Mouse (Mus musculus) left cerebral cortex, adult 18-20 months (tissue): Measurements from ENCODE around the gene Taf10. TPM values are rescaled to one million over a fixed set of nuclear protein-coding genes. Genes with fewer than 3 reads are reported as not detected.
"Not testable (repeated sequence)": the region's sequence is repeated elsewhere in the genome, so short reads cannot be mapped to it uniquely, and the experiment has no call there.

Experiments used
- DNase-seq, 2 experiments: peaks; one replicate each; pipeline ENCODE4 v3.0.0; 2021 to 2022; ENCODE audit warnings: low spot score in 2 of 2, mixed read lengths in 1 of 2
- total RNA-seq, 2 experiments: library from RNA; stranded (reverse); gene quantifications; 2 replicates each; pipeline ENCODE4 v1.2.3; 2021

Taf10 gene
- total RNA-seq, 2 experiments from 2014 or later = 107 to 110 TPM

DNA sequence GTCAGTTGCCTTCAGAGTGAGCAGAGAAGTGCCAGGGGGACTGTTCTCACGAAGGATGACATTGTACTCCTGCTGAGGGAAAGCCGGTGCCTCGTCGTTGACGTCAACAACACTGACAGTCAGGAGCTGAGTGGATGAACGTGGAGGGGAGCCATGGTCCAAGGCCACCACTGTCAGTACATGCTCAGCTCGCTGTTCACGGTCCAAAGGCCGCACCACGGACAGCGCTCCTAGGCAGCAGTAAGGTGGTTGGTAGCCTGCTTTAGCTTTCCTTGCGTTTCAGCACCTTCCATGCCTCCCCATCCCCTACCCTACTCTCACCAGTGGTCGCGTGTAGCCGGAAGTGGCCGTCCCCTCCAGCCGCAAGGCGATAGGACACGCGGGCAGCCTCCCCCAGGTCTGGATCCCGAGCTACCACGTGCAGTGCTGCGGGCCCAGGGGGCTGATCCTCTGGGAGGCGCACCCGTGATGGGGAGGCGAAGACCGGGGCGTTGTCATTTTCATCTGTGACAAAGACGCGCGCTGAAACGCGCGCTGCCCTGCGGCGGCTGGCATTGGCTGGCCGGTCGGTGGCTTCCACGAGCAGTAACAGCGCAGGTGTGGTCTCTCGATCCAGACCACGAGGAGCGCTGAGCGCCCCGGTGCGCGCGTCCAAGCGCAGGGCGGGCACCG is 17.8 kb upstream of the Taf10 start:
- no peak for DNase-seq

DNA sequence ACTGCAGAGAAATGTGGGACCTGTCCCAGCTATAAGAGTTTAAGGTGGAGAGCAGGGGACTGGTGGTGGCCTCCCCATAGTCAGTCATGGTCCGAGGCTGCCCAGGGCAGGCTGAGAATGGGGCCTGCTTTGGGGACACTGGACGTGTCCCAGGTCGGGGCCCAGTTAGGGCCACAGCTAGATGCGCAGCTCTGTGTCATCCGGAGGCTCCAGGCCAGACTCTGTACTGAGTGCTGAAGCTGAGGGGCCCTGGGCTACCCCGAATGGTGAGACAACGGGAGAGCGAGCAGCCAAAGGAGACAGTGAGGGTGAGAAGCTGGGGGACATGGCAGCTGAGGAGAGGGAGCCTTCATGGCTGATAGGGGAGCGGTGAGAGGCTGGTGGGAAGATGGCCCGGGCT is 9.1 kb upstream of the Taf10 start:
- no peak for DNase-seq

DNA sequence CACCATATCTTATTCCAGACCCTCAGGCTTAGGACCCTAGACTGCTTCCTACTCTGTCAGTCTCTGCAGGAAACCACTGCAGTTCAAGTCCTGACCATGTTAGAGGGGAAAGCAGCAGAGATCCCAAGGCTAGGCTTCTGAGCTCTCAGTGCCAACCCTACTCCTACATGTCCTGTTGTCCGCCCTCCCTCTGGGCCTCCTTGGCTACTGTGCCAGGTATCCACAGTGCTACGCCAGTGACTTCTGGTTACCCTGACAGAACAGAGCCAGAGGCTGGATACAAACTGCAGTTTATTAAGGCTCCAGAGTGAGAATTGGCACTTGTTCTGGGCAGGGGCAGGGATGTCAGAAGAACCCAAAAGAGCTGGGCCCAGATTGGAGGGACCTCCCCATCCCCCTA is 8.6 kb upstream of the Taf10 start:
- no peak for DNase-seq

DNA sequence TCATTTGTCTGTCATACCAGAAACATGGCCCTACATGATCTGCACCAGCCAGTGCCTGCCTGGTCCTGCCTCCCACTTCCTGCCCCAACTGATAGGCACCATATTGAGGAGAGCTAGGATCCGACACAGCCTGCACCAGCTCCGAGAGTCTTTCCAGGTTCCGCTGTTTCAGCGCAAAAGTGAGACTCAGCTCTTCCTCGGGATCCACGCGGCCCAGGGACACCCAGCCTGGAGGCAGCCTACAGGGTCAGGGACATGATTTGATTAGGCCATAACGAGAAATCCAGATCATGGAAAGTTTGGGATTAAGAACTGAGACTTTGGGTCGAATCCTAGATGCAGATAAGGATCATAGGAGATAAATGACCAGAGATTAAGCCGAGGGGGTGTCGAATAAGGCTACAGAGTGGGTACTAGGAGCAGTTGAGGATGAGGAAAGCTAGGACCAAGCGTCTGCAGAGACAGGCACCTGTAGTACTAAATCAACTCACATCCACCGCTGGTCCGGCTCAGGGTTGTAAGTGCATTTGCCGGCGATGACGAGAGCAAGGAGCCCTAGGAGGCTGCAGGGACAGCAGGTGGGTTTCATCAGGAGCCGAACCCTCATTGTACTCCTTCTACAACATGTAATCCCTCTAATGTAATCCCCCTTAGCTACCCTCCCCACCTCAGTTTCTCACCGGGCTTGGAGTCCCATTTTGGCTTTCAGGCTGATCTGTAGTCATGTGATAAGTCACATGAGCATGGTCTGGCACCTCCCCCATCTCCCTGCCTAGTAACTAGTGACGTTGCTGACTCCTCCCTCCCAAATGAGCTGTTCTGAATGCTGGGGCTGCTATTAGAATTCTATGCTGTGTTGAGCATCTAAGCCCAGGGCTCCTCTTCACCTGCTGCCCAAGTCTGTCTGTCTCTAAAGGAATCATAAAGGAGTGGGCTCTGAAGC is 7.6 kb upstream of the Taf10 start, which contains the start of gene Tpp1:
TSS of gene Tpp1 (minus strand) at position 745 of the 943 bp plus-strand sequence.
- peak; percentile 93 for DNase-seq

DNA sequence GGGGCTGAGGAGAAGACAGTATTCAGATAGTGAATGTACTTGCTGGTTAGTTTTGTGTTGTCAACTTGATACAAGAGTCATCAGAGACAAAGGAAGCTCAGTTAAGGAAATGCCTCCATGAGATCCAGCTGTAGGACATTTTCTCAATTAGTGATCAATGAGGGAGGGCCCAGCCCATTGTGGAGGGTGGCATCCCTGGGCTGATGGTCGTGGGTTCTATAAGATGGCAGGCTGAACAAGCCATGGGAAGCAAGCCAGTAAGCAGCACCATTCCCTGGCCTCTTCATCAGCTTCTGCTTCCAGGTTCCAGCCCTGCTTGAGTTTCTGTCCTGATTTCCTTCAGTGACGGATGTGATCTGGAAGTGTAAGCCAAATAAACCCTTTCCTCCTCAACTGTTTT is 3.6 kb upstream of the Taf10 start:
- no peak for DNase-seq

DNA sequence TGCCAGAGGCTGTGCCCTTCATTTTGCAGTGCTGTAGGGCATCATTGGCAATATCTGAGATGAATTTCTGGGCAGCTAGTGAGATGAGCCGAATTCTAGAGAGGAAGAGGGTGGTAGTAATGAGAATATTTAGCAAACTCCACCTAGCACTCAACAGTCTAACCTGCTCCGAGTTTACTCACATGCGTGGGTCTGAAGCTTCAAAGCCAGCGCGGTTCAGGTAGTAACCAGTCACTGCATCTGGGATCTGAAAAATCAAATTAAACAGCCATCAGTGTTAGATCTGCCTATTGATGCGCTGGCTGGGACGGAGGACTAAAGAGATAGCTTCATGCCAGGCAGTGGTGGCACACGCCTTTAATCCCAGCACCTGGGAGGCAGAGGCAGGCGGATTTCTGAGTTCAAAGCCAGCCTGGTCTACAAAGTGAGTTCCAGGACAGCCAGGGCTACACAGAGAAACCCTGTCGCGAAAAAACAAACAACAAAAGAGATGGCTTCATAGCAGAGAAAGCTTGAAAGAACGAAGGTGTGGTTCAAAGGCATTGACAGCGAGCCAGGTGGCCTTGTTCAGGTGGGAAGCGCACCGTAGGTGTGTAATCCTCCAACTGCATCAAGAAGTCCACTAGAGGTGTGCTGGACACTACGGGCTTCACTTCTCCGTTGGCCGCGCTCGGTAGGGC is 775 bp downstream of the Taf10 start:
- not testable (repeated sequence) for DNase-seq

DNA sequence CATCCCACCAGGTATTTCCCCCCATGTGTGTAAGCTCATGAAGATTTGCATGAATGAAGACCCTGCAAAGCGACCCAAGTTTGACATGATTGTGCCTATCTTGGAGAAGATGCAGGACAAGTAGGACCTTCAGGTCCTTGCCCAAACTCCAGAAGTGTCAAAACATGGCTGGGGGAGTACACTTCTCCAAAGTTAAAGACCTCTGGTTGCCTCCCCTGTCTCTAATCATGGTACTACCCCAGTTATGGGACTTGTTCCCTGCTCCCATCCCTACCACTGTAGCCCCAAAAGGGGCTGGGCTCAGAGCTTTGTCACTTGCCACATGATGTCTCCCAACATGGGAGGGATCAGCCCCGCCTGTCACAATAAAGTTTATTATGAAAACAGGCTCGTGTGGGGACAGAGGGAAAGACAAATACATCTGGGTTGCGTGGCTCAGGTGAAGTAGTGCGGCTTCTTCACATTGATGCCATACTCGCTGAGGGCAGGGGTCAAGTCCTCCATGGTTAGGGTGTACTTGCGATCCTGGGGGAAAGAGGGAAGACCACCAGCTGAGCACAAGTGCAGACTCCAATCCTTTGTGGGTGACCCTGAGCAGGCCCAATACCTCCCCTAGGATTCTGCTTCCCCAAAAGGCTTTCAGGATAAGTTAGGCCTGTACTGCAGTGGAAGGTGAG is 1.5 kb downstream of the Taf10 start:
- not testable (repeated sequence) for DNase-seq

DNA sequence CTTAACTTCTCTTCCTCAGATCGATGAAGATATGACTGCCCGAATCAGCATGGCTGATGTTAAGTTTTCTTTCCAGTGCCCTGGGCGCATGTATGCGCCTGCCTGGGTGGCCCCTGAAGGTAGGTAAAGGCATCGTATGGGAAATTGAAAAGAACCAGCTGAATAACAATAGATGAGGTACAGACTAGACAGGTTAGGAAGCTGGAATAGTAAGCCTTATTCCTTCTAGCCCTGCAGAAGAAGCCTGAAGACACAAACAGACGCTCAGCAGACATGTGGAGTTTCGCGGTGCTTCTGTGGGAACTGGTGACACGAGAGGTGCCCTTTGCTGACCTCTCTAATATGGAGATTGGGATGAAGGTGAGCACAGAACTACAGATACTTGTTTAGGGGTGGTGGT is 2.2 kb downstream of the Taf10 start:
- no peak for DNase-seq

DNA sequence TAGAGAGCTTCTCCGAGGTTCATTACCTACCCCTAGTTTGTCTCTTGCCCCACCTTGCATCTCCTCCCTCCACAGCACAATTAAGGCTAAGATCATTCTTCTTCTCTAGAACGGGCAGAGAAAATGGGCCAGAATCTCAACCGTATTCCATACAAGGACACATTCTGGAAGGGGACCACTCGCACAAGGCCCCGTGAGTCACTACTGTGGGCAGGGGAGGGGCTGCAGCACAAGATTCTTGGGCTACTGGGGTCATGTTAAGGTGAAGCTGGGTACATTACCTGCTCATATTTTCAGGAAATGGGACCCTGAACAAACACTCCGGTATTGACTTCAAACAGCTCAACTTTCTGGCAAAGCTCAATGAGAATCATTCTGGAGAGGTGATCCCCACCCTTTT is 3.3 kb downstream of the Taf10 start:
- no peak for DNase-seq

DNA sequence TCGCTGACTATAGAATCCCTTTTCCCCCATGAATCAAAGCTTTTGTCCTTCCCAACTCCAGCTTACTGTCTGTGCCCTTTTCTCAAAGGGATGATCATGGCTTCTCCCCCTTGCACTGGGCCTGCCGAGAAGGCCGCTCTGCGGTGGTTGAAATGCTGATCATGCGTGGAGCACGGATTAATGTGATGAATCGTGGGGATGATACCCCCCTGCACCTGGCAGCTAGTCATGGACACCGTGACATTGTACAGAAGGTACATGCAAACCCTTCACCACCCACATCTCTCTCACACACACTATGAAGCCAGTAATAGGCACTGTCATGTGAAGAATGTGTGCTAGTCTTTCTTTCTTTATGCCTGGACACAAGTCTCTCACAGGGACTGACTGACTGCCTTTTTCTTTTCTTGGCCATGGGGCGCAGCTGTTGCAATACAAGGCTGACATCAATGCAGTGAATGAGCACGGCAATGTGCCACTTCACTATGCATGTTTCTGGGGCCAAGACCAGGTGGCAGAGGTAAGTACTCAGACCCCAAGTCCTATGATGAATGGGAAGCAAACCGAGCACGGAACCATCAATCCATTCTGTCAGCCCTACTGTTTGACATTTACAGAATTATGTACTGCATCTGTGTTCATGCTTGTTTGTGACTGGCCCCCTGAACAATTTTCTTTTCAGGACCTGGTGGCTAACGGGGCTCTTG is 3.9 kb downstream of the Taf10 start:
- no peak for DNase-seq

DNA sequence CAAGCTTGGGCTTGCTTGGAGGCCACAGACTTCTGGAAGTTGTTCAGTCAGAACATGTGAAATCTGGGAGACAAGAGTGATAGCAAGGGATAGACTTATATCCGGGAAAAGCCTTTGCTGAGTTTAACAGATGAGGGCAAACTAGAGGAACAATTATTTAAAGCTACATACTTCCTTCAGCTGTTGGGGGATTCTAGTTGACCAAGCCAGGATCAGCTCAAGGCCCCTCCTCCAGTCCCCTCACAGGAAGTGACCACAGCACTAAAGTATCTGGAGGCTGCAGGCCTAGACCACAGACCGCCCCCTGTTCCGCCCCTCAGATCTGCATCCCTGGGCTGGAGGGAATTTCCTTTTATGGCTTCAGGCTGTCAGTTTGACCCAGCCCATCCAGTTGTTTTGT is 5.2 kb downstream of the Taf10 start:
- no peak for DNase-seq

DNA sequence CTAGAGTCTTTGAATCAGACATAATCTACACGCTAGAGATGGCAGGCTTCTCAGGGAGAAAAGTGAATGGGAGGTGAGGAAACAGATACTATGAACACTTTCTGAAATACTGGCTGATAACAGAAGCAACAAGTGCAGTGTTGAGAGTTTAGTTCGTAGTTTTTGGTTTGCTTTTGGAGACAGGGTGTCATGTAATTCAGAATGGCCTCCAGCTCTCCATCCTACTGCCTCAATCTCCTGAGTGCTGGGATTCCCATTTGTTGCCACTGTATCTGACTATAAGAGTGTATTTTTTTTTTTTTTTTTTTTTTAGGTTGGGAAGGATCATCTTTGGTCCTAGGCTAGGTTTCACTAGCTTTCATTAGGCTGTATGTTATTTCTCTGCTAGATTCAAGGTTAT is 5.9 kb downstream of the Taf10 start:
- DNase-seq = no peak

DNA sequence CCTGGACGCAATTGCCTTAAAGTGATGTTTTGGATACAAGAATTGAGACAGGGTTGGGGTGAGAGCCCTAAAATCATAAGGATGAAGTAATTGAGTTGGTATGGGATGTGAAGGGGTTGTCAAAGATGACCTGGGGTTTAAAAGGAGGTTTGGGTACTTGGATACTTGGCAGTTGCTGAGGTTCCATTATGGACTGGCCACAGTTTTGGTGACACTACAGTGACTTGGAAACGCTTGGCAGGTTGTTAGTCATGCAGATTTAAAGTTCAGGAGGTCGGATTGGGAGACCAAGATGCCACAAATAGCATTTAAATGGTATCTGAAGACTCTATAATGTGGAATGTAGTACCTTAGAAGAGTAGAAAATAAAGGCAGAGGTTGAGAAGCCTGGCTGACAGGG is 6.5 kb downstream of the Taf10 start:
- no peak for DNase-seq

DNA sequence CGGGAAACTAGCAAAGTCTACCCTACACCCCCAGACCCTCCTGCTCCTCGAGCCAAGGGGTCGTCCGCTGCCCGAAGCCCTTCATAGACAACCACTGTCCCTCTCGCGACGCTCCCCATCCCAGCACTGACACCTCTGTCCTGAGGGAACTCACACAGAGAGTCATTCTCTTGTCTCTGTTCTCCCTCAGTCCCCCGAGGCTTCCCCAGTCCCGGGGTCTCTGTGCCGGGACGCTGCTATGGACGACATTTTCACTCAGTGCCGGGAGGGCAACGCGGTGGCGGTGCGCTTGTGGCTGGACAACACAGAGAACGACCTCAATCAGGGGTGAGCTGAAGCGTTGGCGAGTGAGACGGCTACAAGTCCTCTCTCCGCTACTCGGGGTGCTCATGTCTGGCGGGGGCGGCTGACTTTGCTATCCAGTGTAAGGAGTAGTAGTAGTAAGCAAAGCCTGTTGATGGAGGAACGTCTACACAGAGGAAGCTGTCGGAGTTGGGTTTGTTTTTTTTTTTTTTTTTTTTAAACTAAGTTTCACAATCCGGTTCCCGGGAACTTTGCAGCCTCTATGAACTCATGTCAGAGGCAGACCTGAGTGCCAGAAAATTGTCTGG is 7.1 kb downstream of the Taf10 start, which contains the start of gene Rrp8:
TSS of gene Rrp8 (minus strand) at position 475 of the 611 bp plus-strand sequence.
- peak in 1 of 2 experiments; percentile 45 for DNase-seq

DNA sequence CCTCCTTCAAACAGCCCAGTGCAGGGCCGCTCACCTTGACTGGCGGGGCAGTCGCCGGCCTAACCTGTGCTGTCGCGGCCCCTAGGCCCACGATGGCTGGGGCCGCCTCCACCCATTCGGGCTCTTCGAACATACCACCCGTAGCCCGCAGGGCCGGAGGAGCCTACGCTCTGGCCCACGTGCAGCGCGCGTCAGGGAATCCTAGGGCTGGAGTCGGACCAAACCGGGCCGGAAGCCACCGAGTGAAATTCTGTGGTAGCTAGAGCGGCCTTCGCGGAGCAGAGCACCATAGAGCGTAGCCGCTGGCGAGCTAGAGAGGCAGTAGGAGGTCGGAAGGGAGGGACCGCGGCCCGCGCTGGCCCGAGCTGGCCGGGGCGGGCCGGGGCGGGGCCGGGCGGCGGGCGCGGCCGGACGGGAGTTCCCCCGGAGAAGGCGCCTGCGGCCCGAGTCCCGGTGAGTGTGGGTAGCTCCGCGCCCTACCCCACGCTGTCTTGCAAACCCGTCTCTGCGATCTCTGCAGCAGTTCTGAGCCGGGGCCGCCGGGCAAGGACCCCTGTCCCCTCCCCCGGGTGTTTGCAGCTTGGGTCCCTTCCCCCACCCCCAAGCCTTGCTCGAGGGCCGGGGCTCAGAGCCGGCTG is 7.8 kb downstream of the Taf10 start, which contains the start of gene Ilk:
TSS of gene Ilk (plus strand) at position 329 of the 638 bp plus-strand sequence.
- peak; percentile 89 to 92 for DNase-seq

DNA sequence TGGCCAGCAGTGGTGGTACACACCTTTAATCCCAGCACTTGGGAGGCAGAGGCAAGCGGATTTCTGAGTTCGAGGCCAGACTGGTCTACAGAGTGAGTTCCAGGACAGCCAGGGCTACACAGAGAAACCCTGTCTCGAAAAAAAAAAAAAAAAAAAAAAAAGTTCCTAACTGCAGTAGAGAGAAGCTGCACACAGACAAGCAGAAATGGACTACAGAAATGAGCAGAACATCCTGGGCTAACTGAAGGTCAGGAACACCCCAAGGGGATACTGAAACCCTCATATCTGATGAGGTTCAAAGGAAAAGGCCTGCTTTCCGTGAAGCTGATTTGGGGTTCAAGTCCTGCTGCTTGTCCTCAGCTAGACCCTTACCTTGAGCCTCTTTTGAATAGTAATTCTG is 8.7 kb downstream of the Taf10 start:
- DNase-seq = not testable (repeated sequence)

DNA sequence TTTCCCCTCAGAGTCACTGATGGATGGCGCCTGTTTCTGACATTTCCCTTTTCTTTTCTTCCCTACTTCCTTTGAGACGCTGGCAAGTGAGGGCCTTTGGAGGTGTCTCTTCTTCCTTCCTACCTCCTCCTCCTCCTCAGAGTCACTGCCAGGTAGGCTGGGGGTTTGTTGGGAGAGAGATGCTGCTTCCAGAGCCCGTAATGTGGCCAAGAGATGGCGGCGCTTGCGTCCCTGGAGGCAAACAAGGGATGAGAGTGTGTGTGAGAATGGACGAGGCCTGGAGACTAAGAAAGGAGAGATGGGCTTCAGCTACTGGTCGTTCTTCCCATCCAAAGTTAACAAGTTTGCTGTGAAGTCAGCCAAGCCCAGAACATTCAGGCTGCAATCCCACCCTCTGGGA is 9.3 kb downstream of the Taf10 start:
- DNase-seq = no peak

DNA sequence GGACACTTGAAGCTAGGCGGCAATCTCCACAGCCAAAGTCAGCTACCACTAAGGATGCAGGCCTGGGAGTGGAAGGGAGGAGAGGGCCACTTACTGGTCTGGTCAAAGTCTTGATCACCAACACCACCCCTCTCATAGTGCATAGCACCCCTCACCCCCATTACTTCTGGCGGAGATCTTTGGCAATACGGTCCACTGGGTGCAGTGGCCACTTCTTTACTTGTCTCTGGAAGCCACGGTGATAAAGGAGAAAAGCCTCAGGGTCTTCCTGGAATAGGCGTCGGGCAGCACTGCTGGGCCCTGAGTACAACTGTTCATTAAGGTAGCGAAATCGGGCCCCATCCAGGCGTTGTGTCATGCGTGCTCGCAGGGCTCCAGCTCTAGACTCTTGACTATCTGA is 10.3 kb downstream of the Taf10 start:
- DNase-seq = no peak

DNA sequence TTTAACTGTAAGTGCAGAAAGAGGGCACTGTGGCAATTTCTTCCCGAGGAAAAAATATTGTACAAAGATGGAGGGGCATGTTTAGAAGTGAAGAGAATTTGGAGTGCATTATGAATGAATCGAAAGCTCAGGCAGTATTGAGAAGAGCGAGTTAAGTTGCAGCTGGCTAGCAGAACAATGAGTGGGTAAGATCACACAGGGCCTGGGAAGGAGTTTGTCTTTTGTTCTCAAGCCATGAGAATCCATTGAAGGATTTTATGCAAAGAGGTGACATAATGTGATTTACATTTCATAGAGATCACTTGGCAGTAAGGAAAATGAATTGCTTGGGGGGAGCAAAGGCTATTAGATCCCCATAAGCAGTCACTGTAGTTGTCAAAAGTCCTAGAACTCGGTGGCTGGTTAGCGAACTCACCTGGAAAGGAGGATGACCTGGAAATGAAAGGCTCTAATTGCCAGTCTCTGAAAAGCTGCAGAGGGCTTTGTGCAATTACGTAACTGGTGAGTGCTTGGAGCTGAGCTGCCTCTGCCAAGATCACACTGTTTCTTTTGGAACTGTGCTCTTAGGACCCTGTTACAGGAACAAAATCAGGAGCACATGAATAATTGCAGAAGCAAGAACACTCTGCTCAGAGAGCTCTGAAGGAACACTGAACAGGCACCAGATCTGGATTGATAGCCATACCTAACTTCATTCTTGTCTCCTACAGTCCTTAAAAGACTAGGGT is 15.3 kb downstream of the Taf10 start:
- DNase-seq = no peak
